Mouse (Mus musculus) forebrain, embryonic 16.5 days (tissue): ENCODE measurements around the gene Pprc1. TPM values are rescaled to one million over a fixed set of nuclear protein-coding genes. Genes with fewer than 3 reads are reported as not detected.

Experiments used
- ATAC-seq: fragments of 200-750 bp; cut with Nextera tagmentation; 2 replicates; pipeline ENCODE4 v1.8.0; 2017; ENCODE audit warnings: mild to moderate bottlenecking, moderate library complexity
- H3K27ac ChIP-seq: fragments of 300-500 bp; sonication (generic); 2 replicates; pipeline ENCODE4 v1.5.1; 2014; ENCODE audit warnings: low read length, control low read depth
- H3K27me3 ChIP-seq: fragments of 300-500 bp; sonication (generic); replicated peaks from 2 replicates; pipeline ENCODE4 v1.6.1; 2014; ENCODE audit warnings: low read length; ENCODE audit not compliant: control insufficient read depth, insufficient read depth
- H3K36me3 ChIP-seq: fragments of 300-500 bp; sonication (generic); 2 replicates; pipeline ENCODE4 v1.6.1; 2014; ENCODE audit not compliant: control insufficient read depth, insufficient read depth
- H3K4me1 ChIP-seq: fragments of 300-500 bp; sonication (generic); replicated peaks from 2 replicates; pipeline ENCODE4 v1.6.1; 2014; ENCODE audit warnings: low read length; ENCODE audit not compliant: control insufficient read depth, insufficient read depth
- H3K4me2 ChIP-seq: fragments of 300-500 bp; sonication (generic); 2 replicates; pipeline ENCODE4 v1.6.1; 2014; ENCODE audit warnings: mild to moderate bottlenecking, low read length, control low read depth
- H3K4me3 ChIP-seq: fragments of 300-500 bp; sonication (generic); replicated peaks from 2 replicates; pipeline ENCODE4 v1.5.1; 2014; ENCODE audit warnings: mild to moderate bottlenecking, low read length, control low read depth
- H3K9ac ChIP-seq: fragments of 300-500 bp; sonication (generic); replicated peaks from 2 replicates; pipeline ENCODE4 v1.6.1; 2014; ENCODE audit warnings: low read depth, low read length, control low read depth
- H3K9me3 ChIP-seq: fragments of 300-500 bp; sonication (generic); 2 replicates; pipeline ENCODE4 v1.6.1; 2016; ENCODE audit warnings: low read length; ENCODE audit not compliant: control insufficient read depth
- WGBS: fragments of 180-500 bp; shearing (Covaris S2); extraction: QIAGEN DNeasy Blood & Tissue Kit; methylation state at CpG from one replicate; pipeline ENCODE4 v1.1.7; 2014; 5-methylcytosine and 5-hydroxymethylcytosine counted together
- polyA plus RNA-seq: library from polyadenylated mRNA; unstranded; fragments of >200 nt; fragmentation: Nextera tagmentation; extraction: Ambion mirVana; gene quantifications from 2 replicates; pipeline ENCODE4 v1.2.1, GENCODE M21; 2015

Pprc1 gene
- 21.8 and 25.9 TPM in 2 replicates for polyA plus RNA-seq

DNA sequence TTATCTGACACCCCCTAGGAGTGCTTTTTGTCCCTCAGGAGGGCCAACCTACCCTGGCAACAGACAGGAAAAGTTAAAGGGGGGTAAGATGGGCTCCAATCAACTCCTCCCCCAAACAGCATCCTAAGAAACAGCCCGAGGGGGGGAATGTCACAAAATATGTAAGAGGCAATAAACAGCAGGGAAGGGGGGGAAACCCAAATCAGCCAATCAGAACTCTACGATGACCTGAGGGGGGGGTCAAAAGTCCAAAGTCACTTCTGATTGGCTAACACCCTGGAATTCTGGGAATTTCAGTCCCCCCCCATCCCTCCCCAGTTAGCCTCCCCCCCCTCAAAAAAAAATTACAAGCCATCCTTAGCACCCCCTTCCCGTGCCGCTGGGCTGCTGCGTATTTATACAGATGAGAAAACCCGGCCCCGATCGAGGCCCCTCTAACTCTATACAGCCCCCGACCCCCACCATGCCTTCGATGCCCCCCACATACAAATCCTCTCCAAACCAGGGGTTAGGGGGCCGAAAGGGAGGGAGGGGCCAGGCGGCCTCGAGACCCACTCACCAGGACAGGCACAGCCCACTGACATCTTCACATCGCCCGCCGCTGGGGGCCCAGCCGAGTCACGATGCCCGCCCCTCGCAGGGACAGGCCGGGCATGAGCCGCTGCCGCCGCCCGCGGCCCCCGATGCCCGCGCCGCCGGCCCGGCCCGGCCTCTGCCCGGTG, at the start of gene Pprc1:
Gene Pprc1 (plus strand): TSS at position 616 of the 722 bp plus-strand sequence.
- Histone ChIP-seq H3K36me3 (no peaks in the 10 kb centered on the region), H3K4me1 (peaks cover 57% of the 10 kb centered on the region), H3K4me2 (peak within 1 kb of the TSS; percentile 79), H3K27ac (peak within 1 kb of the TSS; percentile 98), H3K9me3 (no peaks in the 10 kb centered on the region), H3K4me3 (peak within 1 kb of the TSS; percentile 87), H3K9ac (peak within 1 kb of the TSS; percentile 98), H3K27me3 (no peaks in the 10 kb centered on the region)
- WGBS, result 1% methylated on average over 33 of the region's 34 CpGs
- no peak for ATAC-seq

DNA sequence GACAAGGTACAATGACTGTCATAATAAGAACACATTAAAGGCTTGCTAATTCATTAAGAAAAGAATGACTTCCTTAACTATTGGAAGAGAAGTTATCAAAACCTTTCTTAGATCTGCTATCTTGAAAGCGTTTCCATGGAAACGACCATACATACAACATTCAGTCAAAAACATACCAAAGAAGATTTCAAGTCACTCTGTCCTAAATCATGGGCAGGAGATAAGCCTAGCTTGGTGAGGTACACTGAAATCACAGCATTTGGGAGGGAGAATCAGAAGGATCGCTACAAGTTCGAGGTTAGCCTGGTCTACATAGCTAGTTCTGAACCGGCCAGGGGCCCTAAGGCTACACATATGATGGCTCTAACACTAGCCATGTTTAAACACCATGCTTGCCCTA, 47.3 kb upstream of the Pprc1 start:
- Histone ChIP-seq H3K4me3 (peak overlapping the region; percentile 84), H3K36me3 (no peaks in the 10 kb centered on the region), H3K9me3 (no peaks in the 10 kb centered on the region), H3K27me3 (no peaks in the 10 kb centered on the region), H3K9ac (peak overlapping the region; percentile 90), H3K27ac (no peak overlapping the region), H3K4me1 (peaks cover 5% of the 10 kb centered on the region), H3K4me2 (peak overlapping the region; percentile 66)
- 63% methylated on average over 5 of the region's 5 CpGs for WGBS
- ATAC-seq, result no peak

DNA sequence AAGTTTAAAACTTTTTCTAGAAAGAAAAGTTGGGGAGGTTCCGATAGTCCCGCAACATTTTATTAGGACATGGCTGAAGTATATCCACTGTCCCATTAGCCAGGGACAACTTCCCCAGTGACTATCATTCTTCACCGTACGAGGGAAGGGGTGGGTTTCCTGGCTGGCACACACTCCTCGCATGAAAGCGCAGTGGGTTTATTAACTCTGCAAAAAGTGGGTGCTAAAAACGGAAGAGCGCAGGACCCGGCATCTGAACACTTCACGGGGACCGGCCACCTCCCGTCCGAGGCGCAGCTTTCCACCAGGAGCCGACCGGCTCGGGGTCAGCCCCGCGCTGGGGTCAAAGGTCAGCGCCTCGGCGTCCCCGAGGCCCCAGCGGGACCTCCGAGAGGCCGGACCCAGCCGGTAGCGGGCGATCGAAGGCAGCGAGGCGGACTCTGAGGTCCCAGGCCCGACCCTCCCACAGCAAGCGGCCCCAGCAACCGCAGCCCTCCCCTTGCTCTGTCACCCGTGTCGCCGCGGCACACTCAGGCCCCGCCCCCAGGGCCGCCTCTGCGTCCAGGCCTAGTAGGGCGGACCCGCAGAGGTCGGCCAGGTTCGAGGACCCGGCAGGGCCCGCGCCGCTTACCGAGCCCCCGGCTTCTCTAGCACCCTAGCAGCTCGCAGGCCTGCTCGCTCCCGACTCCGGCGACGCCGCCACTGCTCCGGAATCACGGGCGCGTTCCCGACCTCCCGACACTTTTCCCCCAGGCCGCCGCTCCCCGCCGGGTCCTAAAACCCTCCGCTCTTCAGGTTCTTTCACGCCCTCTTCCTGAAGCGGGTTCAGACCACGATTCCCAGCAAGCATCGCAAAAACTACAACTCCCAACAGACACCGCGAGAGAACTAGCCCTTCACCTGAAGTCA, 46.6 kb upstream of the Pprc1 start, which contains the start of gene Armh3:
Gene Armh3 (minus strand): TSS at position 704 of the 909 bp plus-strand sequence.
- Histone ChIP-seq H3K27ac (peak within 1 kb of the TSS; percentile 93), H3K4me2 (peak within 1 kb of the TSS; percentile 66), H3K27me3 (no peaks in the 10 kb centered on the region), H3K9ac (peak within 1 kb of the TSS; percentile 90), H3K36me3 (no peaks in the 10 kb centered on the region), H3K4me3 (peak within 1 kb of the TSS; percentile 84), H3K9me3 (no peaks in the 10 kb centered on the region), H3K4me1 (peaks cover 5% of the 10 kb centered on the region)
- ATAC-seq, result peak; percentile 95
- WGBS, result under 1% methylated on average over 64 of the region's 76 CpGs

DNA sequence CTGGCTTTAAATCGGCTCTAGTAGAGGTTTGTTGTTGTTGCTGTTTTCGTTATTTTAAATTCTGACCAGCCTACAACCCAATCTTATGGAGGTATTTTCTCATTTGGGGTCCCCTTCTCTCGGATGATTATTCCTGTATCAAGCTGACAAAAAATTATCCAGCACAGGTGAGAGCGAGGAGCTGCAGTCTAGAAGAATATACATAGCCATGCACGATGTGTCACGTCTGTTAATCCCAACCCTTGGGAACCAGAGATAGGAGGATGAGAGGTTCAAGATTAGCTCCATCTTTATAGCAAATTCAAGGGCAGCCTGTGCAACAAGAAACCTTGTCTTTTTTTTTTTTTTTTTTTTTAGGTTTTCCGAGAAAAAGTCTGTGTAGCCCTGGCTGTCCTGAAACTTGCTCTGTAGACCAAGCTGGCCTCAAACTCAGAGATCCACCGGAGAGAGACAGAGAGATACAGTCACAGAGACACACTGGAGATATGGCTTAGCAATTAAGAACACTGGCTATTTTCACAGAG, 45.9 kb upstream of the Pprc1 start:
- no peak overlapping the region for H3K27ac ChIP-seq

DNA sequence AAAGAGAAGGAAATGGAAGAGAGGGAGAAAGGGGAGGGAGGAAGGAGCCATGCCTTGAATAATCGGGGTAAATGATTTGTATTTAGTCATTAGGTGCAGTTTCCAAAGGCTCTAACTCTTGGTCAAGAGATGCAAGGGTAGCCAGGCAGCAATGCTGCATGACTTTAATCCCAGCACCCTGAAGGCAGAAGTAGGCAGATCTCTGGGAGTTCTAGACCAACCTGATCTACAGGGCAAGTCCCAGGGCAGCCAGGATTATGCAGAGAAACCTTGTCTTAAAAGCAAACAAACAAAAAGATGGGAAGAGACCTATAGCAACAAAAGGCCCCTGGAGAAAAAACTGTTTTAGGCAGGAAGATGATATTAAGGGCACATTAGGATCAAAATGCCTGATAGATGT, 45.3 kb upstream of the Pprc1 start:
- Histone ChIP-seq H3K4me1 (peaks cover 12% of the 10 kb centered on the region), H3K4me2 (no peak overlapping the region), H3K27ac (no peak overlapping the region), H3K4me3 (no peak overlapping the region), H3K9ac (no peak overlapping the region), H3K36me3 (no peaks in the 10 kb centered on the region), H3K27me3 (no peaks in the 10 kb centered on the region), H3K9me3 (no peaks in the 10 kb centered on the region)
- ATAC-seq, result no peak
- 76% methylated on average over 1 of the region's 1 CpGs for WGBS

More for the DNA sequence above, 45.9 kb upstream of the Pprc1 start:
- Histone ChIP-seq H3K4me1 (peaks cover 11% of the 10 kb centered on the region), H3K4me2 (peak overlapping the region; percentile 64), H3K27me3 (no peaks in the 10 kb centered on the region), H3K4me3 (peak overlapping the region; percentile 84), H3K9ac (peak overlapping the region; percentile 43; the same call in 1 of the 2 replicates), H3K36me3 (no peaks in the 10 kb centered on the region), H3K9me3 (no peaks in the 10 kb centered on the region)
- WGBS, result 13% methylated on average over 8 of the region's 8 CpGs
- ATAC-seq, result peak; percentile 38

DNA sequence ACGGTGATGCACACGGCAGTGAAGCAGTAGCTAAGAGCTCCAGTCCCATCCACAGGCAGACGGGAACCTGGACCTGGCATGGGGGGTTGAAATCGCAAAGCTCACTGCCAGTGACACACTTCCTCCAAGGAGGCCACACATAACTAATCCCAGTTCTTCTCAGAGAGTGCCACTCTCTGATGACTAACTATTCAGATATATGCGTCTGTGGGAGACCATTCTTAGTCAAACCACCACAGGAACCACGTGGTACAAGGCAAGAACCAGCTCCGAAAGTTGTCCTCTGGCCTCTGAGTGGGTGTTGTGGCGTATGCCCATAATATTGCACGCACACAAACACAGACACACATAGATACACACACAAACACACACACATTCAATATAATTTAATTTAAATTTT, 42.4 kb upstream of the Pprc1 start:
- Histone ChIP-seq H3K27me3 (0 out of 2 replicates have a peak, but pooled peaks cover 2% of the 10 kb centered on the region), H3K4me3 (no peak overlapping the region), H3K4me2 (no peak overlapping the region), H3K9me3 (no peaks in the 10 kb centered on the region), H3K4me1 (peaks cover 12% of the 10 kb centered on the region), H3K36me3 (no peaks in the 10 kb centered on the region), H3K9ac (no peak overlapping the region), H3K27ac (no peak overlapping the region)
- 80% methylated on average over 9 of the region's 9 CpGs for WGBS
- ATAC-seq, result no peak

DNA sequence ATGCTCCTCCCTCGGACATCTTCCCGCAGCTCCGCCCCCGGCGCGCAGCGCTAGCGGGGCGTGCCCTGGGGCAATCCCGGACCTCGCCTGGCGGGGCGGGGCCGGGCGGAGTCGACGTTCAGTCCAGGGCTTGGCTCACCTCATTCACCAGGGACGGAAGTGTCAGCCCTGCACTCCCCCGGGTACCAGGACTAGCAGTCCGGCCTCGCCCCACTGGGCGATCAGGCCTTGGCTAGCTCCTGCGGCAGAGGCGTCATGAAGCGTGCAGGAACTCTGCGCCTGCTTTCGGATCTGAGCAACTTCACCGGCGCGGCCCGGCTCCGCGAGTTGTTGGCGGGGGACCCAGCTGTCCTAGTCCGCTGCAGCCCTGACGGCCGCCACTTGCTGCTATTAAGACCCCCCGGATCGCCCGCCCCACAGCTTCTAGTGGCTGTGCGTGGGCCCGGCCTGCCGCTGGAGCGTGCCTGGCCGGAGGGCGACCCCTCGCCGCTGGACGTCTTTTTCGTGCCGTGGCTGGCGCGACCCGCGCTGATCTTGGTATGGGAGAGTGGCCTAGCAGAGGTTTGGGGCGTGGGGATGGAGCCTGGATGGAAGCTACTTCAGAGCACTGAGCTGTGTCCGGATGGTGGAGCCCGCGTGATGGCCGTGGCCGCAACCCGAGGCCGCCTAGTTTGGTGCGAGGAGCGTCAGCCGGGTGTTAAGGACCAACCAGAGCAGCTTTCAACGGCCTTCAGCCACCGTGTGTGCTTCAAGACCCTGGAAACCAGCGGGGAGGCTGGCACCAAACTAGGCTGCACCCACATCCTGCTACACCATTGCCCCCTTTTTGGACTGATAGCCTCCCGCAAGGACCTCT, 41.1 kb upstream of the Pprc1 start, which contains the start of gene Hps6:
Gene Hps6 (plus strand): TSS at position 138 of the 856 bp plus-strand sequence.
- ATAC-seq, result peak; percentile 49; the same call in 1 of the 2 replicates
- no peak within 1 kb of the TSS for H3K27ac ChIP-seq
- H3K9me3 ChIP-seq, result no peaks in the 10 kb centered on the region
- H3K9ac ChIP-seq, result peak within 1 kb of the TSS; percentile 68
- peak within 1 kb of the TSS; percentile 63 for H3K4me3 ChIP-seq
- H3K4me2 ChIP-seq, result peak within 1 kb of the TSS; percentile 98
- 0 out of 2 replicates have a peak, but pooled peaks cover 2% of the 10 kb centered on the region for H3K27me3 ChIP-seq
- no peaks in the 10 kb centered on the region for H3K36me3 ChIP-seq
- whole genome bisulfite sequencing, result 2% methylated on average over 70 of the region's 70 CpGs
- H3K4me1 ChIP-seq, result peaks cover 7% of the 10 kb centered on the region

DNA sequence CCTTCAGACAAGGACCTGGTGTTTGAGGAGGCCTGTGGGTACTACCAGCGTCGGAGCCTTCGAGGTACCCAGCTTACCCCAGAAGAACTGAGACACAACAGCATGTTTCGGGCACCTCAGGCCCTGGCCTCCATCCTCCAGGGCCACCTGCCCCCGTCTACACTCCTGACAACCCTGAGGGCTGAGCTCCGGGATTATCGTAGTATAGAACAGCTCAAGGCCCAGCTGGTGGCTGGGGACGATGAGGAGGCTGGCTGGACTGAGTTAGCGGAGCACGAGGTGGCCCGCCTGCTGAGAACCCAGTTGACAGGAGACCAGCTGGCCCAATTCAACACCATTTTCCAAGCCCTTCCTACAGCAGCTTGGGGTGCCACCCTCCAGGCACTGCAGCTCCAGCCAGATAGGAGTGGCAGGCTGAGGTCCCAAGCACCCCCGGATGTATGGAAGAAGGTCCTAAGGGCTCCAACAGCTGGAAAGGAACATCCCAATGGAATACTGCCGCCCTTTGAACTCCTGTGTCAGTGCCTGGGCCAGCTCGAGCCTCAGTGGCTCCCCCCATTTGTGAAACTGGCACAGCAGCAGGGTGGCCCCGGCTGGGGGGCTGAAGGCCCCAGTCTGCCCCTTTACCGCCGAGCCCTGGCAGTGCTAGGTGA, 39.7 kb upstream of the Pprc1 start:
- no peak overlapping the region for H3K4me3 ChIP-seq
- H3K9ac ChIP-seq, result no peak overlapping the region
- no peak overlapping the region for H3K4me2 ChIP-seq
- peaks cover 7% of the 10 kb centered on the region for H3K4me1 ChIP-seq
- WGBS, result 62% methylated on average over 17 of the region's 17 CpGs
- no peak for ATAC-seq
- H3K27me3 ChIP-seq, result 0 out of 2 replicates have a peak, but pooled peaks cover 2% of the 10 kb centered on the region
- no peak overlapping the region for H3K27ac ChIP-seq
- no peaks in the 10 kb centered on the region for H3K9me3 ChIP-seq
- H3K36me3 ChIP-seq, result no peaks in the 10 kb centered on the region
